Mouse (Mus musculus): ENCODE data around the gene Spata32. TPM values are rescaled to one million over a fixed set of nuclear protein-coding genes. Genes with fewer than 3 reads are reported as not detected.

Gene Spata32
- polyA plus RNA-seq, 1 experiment from 2014 or later = not detected

DNA sequence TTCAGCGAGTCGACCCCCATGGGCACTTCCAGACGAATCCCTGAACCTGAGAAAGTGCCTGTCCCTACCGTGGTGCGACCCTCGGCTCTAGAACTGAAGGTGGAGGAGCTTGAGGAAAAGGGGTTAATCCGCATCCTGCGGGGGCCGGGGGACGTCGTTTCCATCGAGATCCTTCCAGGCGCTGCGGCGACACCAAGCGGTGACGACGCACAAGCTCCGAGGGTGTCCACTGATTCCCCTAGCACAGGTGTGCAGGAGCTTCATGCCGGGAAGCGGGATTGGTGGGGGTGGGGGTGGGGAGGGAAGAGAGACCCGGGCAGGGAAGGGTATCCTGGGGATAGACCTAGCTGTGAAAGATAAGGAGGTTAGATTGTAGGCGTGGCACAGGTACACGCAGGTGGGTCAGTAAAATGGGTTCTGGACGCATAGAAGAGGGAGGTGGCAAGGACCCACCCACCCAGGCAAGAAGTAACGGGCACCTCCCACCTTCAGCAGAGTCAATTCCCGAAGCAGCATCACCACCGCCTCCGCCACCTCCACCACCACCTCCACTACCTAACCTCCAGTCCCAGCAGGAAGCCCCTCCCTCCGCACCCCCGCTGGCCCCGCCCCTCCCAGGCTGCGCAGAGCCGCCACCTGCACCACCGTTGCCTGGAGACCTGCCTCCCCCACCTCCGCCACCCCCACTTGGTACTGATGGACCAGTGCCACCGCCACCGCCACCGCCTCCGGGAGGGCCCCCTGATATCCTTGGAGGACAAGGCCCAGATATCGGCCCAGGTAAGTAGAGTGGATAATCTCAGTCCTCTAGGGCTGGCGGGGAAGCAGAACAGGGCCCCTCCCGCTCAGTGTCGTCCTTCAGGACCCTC lies 25.0 kb downstream of the Spata32 start:
- Histone ChIP-seq H3K27ac (ENCODE audit: low read depth, low read length) (no peak overlapping the region), H3K36me3 (ENCODE audit: control insufficient read depth, insufficient read depth, low read length) (no peaks in the 10 kb centered on the region), H3K4me1 (replicated peaks; ENCODE audit: control insufficient read depth, insufficient read depth, low read length) (0 out of 2 replicates have a peak, but pooled peaks cover 3% of the 10 kb centered on the region), H3K9ac (ENCODE audit: low read depth, low read length) (peak overlapping the region; percentile 31; the same call in 1 of the 2 replicates), H3K9me3 (ENCODE audit: control insufficient read depth, low read length) (no peaks in the 10 kb centered on the region), H3K4me3 (ENCODE audit: low read depth, low read length) (peak overlapping the region; percentile 21), H3K4me2 (replicated peaks; ENCODE audit: low read depth, low read length) (peak overlapping the region; percentile 46), H3K27me3 (ENCODE audit: control insufficient read depth, insufficient read depth, low read length) (peaks cover 61% of the 10 kb centered on the region)
- ATAC-seq (ENCODE audit: low FRiP score) (no peak), DNase-seq (ENCODE audit: low spot score) (peak; percentile 66)
- WGBS = 3% methylated on average over 39 of the region's 44 CpGs

- H3K9ac ChIP-seq (ENCODE audit: low read depth, low read length) = peak overlapping the region; percentile 31; the same call in 1 of the 2 replicates
- ATAC-seq (ENCODE audit: low FRiP score) = no peak
- H3K27me3 ChIP-seq (ENCODE audit: control insufficient read depth, insufficient read depth, low read length) = peaks cover 53% of the 10 kb centered on the region
Observed at GRCm38 (mm10) chr11:103192230-103192955, 25.8 kb downstream of the Spata32 start.

GRCm38 (mm10) chr11:103184891-103185290 lies 33.3 kb downstream of the Spata32 start:
- peak; percentile 62 for DNase-seq (ENCODE audit: low spot score)
- H3K4me2 ChIP-seq (replicated peaks; ENCODE audit: low read depth, low read length) = no peak overlapping the region
- 42% methylated on average over 2 of the region's 2 CpGs for WGBS

More at GRCm38 (mm10) chr11:103192230-103192955, 25.8 kb downstream of the Spata32 start:
- no peak overlapping the region for H3K27ac ChIP-seq (ENCODE audit: low read depth, low read length)
- WGBS = 19% methylated on average over 28 of the region's 28 CpGs
- no peaks in the 10 kb centered on the region for H3K9me3 ChIP-seq (ENCODE audit: control insufficient read depth, low read length)
- H3K4me1 ChIP-seq (replicated peaks; ENCODE audit: control insufficient read depth, insufficient read depth, low read length) = 0 out of 2 replicates have a peak, but pooled peaks cover 3% of the 10 kb centered on the region
- peak overlapping the region; percentile 21 for H3K4me3 ChIP-seq (ENCODE audit: low read depth, low read length)
- DNase-seq (ENCODE audit: low spot score) = peak; percentile 30
- peak overlapping the region; percentile 46 for H3K4me2 ChIP-seq (replicated peaks; ENCODE audit: low read depth, low read length)
- no peaks in the 10 kb centered on the region for H3K36me3 ChIP-seq (ENCODE audit: control insufficient read depth, insufficient read depth, low read length)

GRCm38 (mm10) chr11:103181911-103182310 lies 36.3 kb downstream of the Spata32 start:
- Histone ChIP-seq H3K4me1 (replicated peaks; ENCODE audit: control insufficient read depth, insufficient read depth, low read length) (no peaks in the 10 kb centered on the region), H3K27ac (ENCODE audit: low read depth, low read length) (no peak overlapping the region), H3K4me2 (replicated peaks; ENCODE audit: low read depth, low read length) (no peak overlapping the region), H3K4me3 (ENCODE audit: low read depth, low read length) (no peak overlapping the region), H3K9ac (ENCODE audit: low read depth, low read length) (no peak overlapping the region), H3K36me3 (ENCODE audit: control insufficient read depth, insufficient read depth, low read length) (no peaks in the 10 kb centered on the region), H3K27me3 (ENCODE audit: control insufficient read depth, insufficient read depth, low read length) (no peaks in the 10 kb centered on the region), H3K9me3 (ENCODE audit: control insufficient read depth, low read length) (no peaks in the 10 kb centered on the region)
- 75% methylated on average over 3 of the region's 3 CpGs for WGBS
- ATAC-seq (ENCODE audit: low FRiP score) (no peak), DNase-seq (ENCODE audit: low spot score) (no peak)

More at GRCm38 (mm10) chr11:103184891-103185290, 33.3 kb downstream of the Spata32 start:
- no peaks in the 10 kb centered on the region for H3K27me3 ChIP-seq (ENCODE audit: control insufficient read depth, insufficient read depth, low read length)
- no peak for ATAC-seq (ENCODE audit: low FRiP score)
- no peak overlapping the region for H3K27ac ChIP-seq (ENCODE audit: low read depth, low read length)
- no peaks in the 10 kb centered on the region for H3K36me3 ChIP-seq (ENCODE audit: control insufficient read depth, insufficient read depth, low read length)
- H3K9ac ChIP-seq (ENCODE audit: low read depth, low read length) = no peak overlapping the region
- no peak overlapping the region for H3K4me3 ChIP-seq (ENCODE audit: low read depth, low read length)
- H3K4me1 ChIP-seq (replicated peaks; ENCODE audit: control insufficient read depth, insufficient read depth, low read length) = no peaks in the 10 kb centered on the region
- no peaks in the 10 kb centered on the region for H3K9me3 ChIP-seq (ENCODE audit: control insufficient read depth, low read length)

- Histone ChIP-seq H3K4me1 (replicated peaks; ENCODE audit: control insufficient read depth, insufficient read depth, low read length) (no peaks in the 10 kb centered on the region), H3K4me3 (ENCODE audit: low read depth, low read length) (no peak overlapping the region), H3K36me3 (ENCODE audit: control insufficient read depth, insufficient read depth, low read length) (no peaks in the 10 kb centered on the region), H3K27ac (ENCODE audit: low read depth, low read length) (no peak overlapping the region), H3K9ac (ENCODE audit: low read depth, low read length) (no peak overlapping the region), H3K9me3 (ENCODE audit: control insufficient read depth, low read length) (no peaks in the 10 kb centered on the region), H3K4me2 (replicated peaks; ENCODE audit: low read depth, low read length) (no peak overlapping the region), H3K27me3 (ENCODE audit: control insufficient read depth, insufficient read depth, low read length) (no peaks in the 10 kb centered on the region)
- DNase-seq (ENCODE audit: low spot score) (no peak), ATAC-seq (ENCODE audit: low FRiP score) (no peak)
- 73% methylated on average over 9 of the region's 9 CpGs for WGBS
Observed at GRCm38 (mm10) chr11:103181349-103181748, 36.9 kb downstream of the Spata32 start.

DNA sequence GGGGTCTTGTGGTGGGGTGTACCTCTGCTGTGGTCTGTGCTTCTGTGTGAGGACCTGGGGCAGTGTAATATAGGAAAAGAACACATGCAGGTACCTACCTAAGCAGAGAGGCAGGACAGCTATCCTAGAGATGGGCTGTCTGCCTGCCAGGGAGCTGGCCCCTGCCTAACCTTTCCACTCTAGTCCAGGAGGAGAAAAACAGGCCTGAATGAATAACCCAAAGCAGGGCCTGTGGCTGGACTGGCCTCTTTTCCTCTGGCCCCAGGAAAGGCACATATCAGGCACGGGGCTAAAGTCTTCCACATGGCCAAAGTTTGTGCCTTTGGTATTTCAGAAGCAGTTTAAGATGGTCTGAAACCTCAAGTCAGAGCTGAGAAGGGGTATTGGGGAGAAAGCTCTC lies 37.8 kb downstream of the Spata32 start:
- Histone ChIP-seq H3K27me3 (ENCODE audit: control insufficient read depth, insufficient read depth, low read length) (no peaks in the 10 kb centered on the region), H3K9me3 (ENCODE audit: control insufficient read depth, low read length) (no peaks in the 10 kb centered on the region), H3K4me2 (replicated peaks; ENCODE audit: low read depth, low read length) (no peak overlapping the region), H3K27ac (ENCODE audit: low read depth, low read length) (no peak overlapping the region), H3K36me3 (ENCODE audit: control insufficient read depth, insufficient read depth, low read length) (no peaks in the 10 kb centered on the region), H3K9ac (ENCODE audit: low read depth, low read length) (no peak overlapping the region), H3K4me3 (ENCODE audit: low read depth, low read length) (no peak overlapping the region), H3K4me1 (replicated peaks; ENCODE audit: control insufficient read depth, insufficient read depth, low read length) (no peaks in the 10 kb centered on the region)
- DNase-seq (ENCODE audit: low spot score) (no peak), ATAC-seq (ENCODE audit: low FRiP score) (no peak)
- 71% methylated on average over 1 of the region's 1 CpGs for WGBS

DNA sequence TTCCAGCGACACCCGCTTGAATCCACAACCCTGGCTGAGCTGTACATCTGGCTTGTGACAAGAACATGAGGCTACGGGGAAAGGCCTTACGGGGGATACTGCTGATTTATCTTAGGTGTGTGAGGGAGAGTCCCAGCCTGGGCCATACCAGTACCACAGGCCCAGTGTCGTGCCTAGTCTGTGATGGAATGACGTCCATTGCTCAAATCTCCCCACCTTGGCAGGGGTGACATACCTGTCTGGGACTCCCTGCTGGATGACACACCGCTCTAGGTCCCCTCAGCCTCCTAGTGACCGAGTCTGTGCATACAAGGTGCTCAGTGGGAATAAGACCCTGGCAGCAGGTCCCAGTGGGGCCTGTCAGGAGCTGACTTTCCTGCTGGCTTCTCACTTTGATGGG lies 39.5 kb downstream of the Spata32 start:
- Histone ChIP-seq H3K9me3 (ENCODE audit: control insufficient read depth, low read length) (no peaks in the 10 kb centered on the region), H3K4me3 (ENCODE audit: low read depth, low read length) (no peak overlapping the region), H3K36me3 (ENCODE audit: control insufficient read depth, insufficient read depth, low read length) (no peaks in the 10 kb centered on the region), H3K4me2 (replicated peaks; ENCODE audit: low read depth, low read length) (no peak overlapping the region), H3K4me1 (replicated peaks; ENCODE audit: control insufficient read depth, insufficient read depth, low read length) (no peaks in the 10 kb centered on the region), H3K27ac (ENCODE audit: low read depth, low read length) (no peak overlapping the region), H3K27me3 (ENCODE audit: control insufficient read depth, insufficient read depth, low read length) (no peaks in the 10 kb centered on the region), H3K9ac (ENCODE audit: low read depth, low read length) (no peak overlapping the region)
- WGBS = 88% methylated on average over 8 of the region's 8 CpGs
- DNase-seq (ENCODE audit: low spot score) = no peak
- no peak for ATAC-seq (ENCODE audit: low FRiP score)

DNA sequence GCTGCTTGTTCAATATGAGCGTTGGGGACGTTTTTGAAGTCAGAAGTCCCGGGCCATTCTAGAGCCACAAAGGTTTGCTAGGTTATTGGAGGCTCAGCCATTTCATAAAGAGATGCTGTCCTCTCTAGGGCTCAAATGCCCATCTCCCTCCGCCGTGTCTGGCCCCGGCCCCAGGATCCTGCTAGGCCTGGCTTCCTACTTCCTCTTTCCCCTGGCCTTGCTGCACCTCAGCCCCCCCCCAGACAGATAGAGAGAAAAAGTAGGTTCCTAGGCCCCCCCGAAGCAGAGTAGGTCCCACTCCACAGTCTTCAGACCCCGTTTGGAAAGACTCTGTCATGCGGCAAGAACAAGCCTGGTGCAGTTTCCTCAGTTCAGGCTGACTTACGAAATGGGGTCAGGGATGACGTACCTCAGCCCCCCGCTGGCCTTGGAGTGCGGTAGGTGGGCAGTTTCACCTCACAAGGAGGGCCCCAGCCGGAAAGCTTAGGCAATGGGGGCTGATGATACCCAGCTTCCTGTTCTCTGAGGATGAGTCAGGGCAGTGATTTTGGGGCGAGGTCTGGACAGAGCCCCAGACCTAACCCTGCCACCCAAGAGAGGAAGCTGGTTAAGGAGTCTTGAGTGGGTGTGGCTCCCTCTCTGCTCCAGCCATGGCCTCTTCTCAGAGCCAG lies 40.3 kb downstream of the Spata32 start:
- ATAC-seq (ENCODE audit: low FRiP score) (no peak), DNase-seq (ENCODE audit: low spot score) (no peak)
- Histone ChIP-seq H3K4me1 (replicated peaks; ENCODE audit: control insufficient read depth, insufficient read depth, low read length) (no peaks in the 10 kb centered on the region), H3K9ac (ENCODE audit: low read depth, low read length) (no peak overlapping the region), H3K27me3 (ENCODE audit: control insufficient read depth, insufficient read depth, low read length) (peaks cover 2% of the 10 kb centered on the region), H3K27ac (ENCODE audit: low read depth, low read length) (no peak overlapping the region), H3K4me3 (ENCODE audit: low read depth, low read length) (no peak overlapping the region), H3K4me2 (replicated peaks; ENCODE audit: low read depth, low read length) (no peak overlapping the region), H3K9me3 (ENCODE audit: control insufficient read depth, low read length) (no peaks in the 10 kb centered on the region), H3K36me3 (ENCODE audit: control insufficient read depth, insufficient read depth, low read length) (no peaks in the 10 kb centered on the region)
- 84% methylated on average over 15 of the region's 15 CpGs for whole genome bisulfite sequencing

All from hindbrain, embryonic 11.5 days (tissue).